Mouse (Mus musculus): Measurements from ENCODE around the gene Gsg1.

DNA sequence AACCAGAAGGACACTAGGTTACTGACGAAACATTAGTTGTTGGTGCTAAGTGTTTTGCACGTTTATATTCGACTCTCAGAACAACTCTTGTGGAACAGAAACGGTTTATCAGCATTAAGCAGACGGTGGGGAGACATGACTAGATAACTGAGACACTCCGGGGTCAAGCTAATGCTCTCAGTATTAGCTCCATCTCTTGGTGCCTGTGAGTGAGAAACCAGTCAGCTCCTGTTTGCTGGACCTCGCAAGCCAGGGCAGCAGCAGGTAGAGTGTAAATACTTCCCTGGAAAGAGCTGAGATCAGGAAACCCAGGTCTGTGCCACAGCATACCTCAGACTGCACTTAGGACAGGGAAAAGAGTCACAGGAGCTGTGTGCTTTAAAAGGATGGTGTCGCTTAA is 57.4 kb downstream of the Gsg1 start:
- TF ChIP-seq CTCF (IDR thresholded peaks at IDR 0.05; ENCODE audit: borderline replicate concordance, insufficient read depth, low read length), result no peak
- TF ChIP-seq POLR2A (IDR thresholded peaks at IDR 0.05; ENCODE audit: low read depth, low read length), result no peak

Data from embryonic fibroblast, embryonic 13.5 days (primary cell).